Mouse (Mus musculus): Measurements from ENCODE around the gene 1700029I15Rik. TPM values are rescaled to one million over a fixed set of nuclear protein-coding genes. Genes with fewer than 3 reads are reported as not detected.

Gene 1700029I15Rik
- total and polyA plus RNA-seq, 3 experiments = 0.67 to 3.4 (median 3.0) TPM

- H3K4me3 ChIP-seq (replicated peaks in 1 of 3; ENCODE audit: low read depth in 2 of 3, low read length in 2 of 3, poor library complexity in 1 of 3) = no peak overlapping the region
- peaks cover 0 to 27% of the 10 kb centered on the region in 2 experiments; a peak in 2 of 4 replicates for H3K4me1 ChIP-seq (ENCODE audit: control insufficient read depth in 1 of 2, insufficient read depth in 2 of 2)
- in situ Hi-C loops (cut with MboI; ENCODE audit: low pct_ligation_motif_present, low pct_unique_long_range_greater_than_20kb, low sequenced_read_pairs) (no loop called here), dilution Hi-C loops (cut with MboI; ENCODE audit: extremely low pct_ligation_motif_present, extremely low pct_unique_long_range_greater_than_20kb, low sequenced_read_pairs) (no loop called here)
- no peak overlapping the region for H3K9ac ChIP-seq (ENCODE audit: insufficient read depth, low read depth)
- H3K36me3 ChIP-seq (replicated peaks in 1 of 2; ENCODE audit: control insufficient read depth in 1 of 2, insufficient read depth in 1 of 2, low read length in 1 of 2) = peaks cover 74 to 98% of the 10 kb centered on the region in 2 experiments
- peaks cover 16% of the 10 kb centered on the region for H3K79me2 ChIP-seq (replicated peaks; ENCODE audit: control insufficient read depth, extremely low read depth, insufficient read depth, poor library complexity, severe bottlenecking)
- H3K27me3 ChIP-seq (replicated peaks) = no peaks in the 10 kb centered on the region
- no peak for DNase-seq (ENCODE audit: extremely low read depth)
- no peak overlapping the region for H3K27ac ChIP-seq (ENCODE audit: insufficient read depth, low read depth)
- no peak overlapping the region for H3K4me2 ChIP-seq (ENCODE audit: insufficient read depth, low read depth, poor library complexity, severe bottlenecking)
- TF ChIP-seq KAT2A (IDR thresholded peaks at IDR 0.05; ENCODE audit: insufficient replicate concordance, low read length) = no peak
- no peak for TF ChIP-seq TBP (conservative IDR thresholded peaks at IDR 0.05; ENCODE audit: low read depth, low read length)
- TF ChIP-seq MXI1 (IDR thresholded peaks at IDR 0.05; ENCODE audit: low read depth, low read length) = no peak
- TF ChIP-seq USF2 (conservative IDR thresholded peaks at IDR 0.05; ENCODE audit: low read depth, low read length) = no peak
- TF ChIP-seq MAFK (IDR thresholded peaks at IDR 0.05; ENCODE audit: insufficient replicate concordance, low read length) = no peak
- no peak for TF ChIP-seq PAX5 (IDR thresholded peaks at IDR 0.05; ENCODE audit: low read length)
- no peak for TF ChIP-seq CTCF (conservative IDR thresholded peaks at IDR 0.05 in 1 of 2, IDR thresholded peaks at IDR 0.05 in 1 of 2; ENCODE audit: low read depth in 2 of 2, low read length in 2 of 2)
- TF ChIP-seq ETS1 (conservative IDR thresholded peaks at IDR 0.05; ENCODE audit: low read depth, low read length) = no peak
- TF ChIP-seq EP300 (IDR thresholded peaks at IDR 0.05; ENCODE audit: low read length) = no peak
- no peak for TF ChIP-seq IRF4 (IDR thresholded peaks at IDR 0.05; ENCODE audit: low read depth, low read length)
- no peak for TF ChIP-seq MAX (IDR thresholded peaks at IDR 0.05; ENCODE audit: low read length)
- no peak for TF ChIP-seq ELF1 (IDR thresholded peaks at IDR 0.05; ENCODE audit: low read depth, low read length)
- TF ChIP-seq MEF2A (IDR thresholded peaks at IDR 0.05; ENCODE audit: borderline replicate concordance, low read depth, low read length) = no peak
- TF ChIP-seq ZKSCAN1 (IDR thresholded peaks at IDR 0.05; ENCODE audit: borderline replicate concordance, low read depth, low read length) = no peak
- TF ChIP-seq BHLHE40 (IDR thresholded peaks at IDR 0.05; ENCODE audit: low read depth, low read length) = no peak
- no peak for TF ChIP-seq NRF1 (IDR thresholded peaks at IDR 0.05; ENCODE audit: low read depth, low read length)
- no peak for TF ChIP-seq POLR2A (IDR thresholded peaks at IDR 0.05; ENCODE audit: low read depth, low read length)
- no peak for TF ChIP-seq SMC3 (IDR thresholded peaks at IDR 0.05; ENCODE audit: low read depth, low read length)
- no peak for TF ChIP-seq CHD2 (IDR thresholded peaks at IDR 0.05; ENCODE audit: low read length)
- no peak for TF ChIP-seq JUN (IDR thresholded peaks at IDR 0.05; ENCODE audit: insufficient read depth, low read depth, low read length)
- no peaks in the 10 kb centered on the region for H3K9me3 ChIP-seq (replicated peaks; ENCODE audit: low read length)
These were observed 41.5 kb downstream of the 1700029I15Rik start for GRCm38 (mm10) chr2:92423702-92424461.
